ENCODE assay signal across 8 mouse cellular contexts in the genomic region with DNA sequence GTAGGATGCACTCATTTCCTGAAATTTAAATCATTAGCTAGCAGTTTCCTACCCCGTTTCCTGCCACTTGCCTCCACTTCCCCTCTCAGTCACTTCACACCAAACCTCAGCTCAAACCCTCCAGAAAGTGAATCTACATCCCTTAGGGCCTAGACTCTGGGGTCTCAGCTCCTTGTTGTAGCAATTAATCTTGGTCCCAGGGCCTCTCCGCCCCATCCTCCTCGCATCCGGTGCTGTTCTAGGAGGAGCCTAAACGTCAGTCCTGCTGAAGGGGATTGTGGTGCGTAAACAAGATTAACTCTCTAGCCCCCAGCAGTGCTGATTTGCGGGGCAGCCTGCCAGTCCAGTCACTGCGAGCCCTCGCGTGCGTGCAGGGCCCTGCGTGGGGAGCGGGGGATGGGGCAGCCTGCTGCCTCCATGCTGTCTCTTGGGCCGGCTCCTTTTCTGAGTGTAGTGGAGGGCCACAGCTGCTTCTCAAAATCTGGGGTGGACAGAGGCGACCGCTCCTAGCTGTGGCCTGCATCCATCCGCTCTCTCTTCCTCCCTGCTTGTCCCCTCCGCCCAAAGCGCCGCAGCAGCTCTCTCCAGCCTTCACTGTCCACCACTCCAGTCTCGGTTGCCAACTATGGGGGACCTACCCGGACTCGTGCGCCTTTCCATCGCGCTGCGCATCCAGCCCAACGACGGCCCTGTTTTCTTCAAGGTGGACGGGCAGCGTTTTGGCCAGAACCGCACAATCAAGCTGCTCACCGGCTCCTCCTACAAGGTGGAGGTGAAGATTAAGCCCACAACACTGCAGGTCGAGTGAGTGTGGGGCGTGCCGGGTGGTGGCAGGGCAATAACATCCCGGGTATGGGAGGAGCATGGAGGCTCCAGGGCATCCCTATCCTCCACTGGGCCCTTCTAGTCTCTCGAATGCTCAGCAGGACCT. TPM values are rescaled to one million over a fixed set of nuclear protein-coding genes. Genes with fewer than 3 reads are reported as not detected.
DNase-seq lines count a peak whose midpoint lies in the region; ATAC-seq and TF ChIP-seq lines count a peak whose summit lies in the region.

A gene (plus strand): TSS at position 42 of the 931 bp plus-strand sequence.
A gene (minus strand): TSS at position 837 of the 931 bp plus-strand sequence.

- H3K4me1 ChIP-seq in neural tube, embryonic 13.5 days (replicated peaks), result peaks cover 33% of the 10 kb centered on the region
- no peaks in the 10 kb centered on the region for H3K4me1 ChIP-seq in stomach, postnatal 0 days (replicated peaks; ENCODE audit: control insufficient read depth, insufficient read depth)

- no peaks in the 10 kb centered on the region for H3K9me3 ChIP-seq in neural tube, embryonic 13.5 days
- no peaks in the 10 kb centered on the region for H3K9me3 ChIP-seq in stomach, postnatal 0 days (ENCODE audit: control insufficient read depth, low read length)

- TF ChIP-seq EP300 in stomach, postnatal 0 days (optimal IDR thresholded peaks at IDR 0.05), result no peak

- peak within 1 kb of the TSS; percentile 71 for H3K4me2 ChIP-seq in neural tube, embryonic 13.5 days
- peak within 1 kb of the TSS; percentile 63 for H3K4me2 ChIP-seq in stomach, postnatal 0 days (replicated peaks; ENCODE audit: low read depth)

- no peaks in the 10 kb centered on the region for H3K27me3 ChIP-seq in neural tube, embryonic 13.5 days
- H3K27me3 ChIP-seq in stomach, postnatal 0 days (ENCODE audit: control insufficient read depth, insufficient read depth, low read length), result no peaks in the 10 kb centered on the region

- H3K9ac ChIP-seq in neural tube, embryonic 13.5 days, result peak within 1 kb of the TSS; percentile 93
- H3K9ac ChIP-seq in stomach, postnatal 0 days (ENCODE audit: low read length), result peak within 1 kb of the TSS; percentile 71

- H3K36me3 ChIP-seq in neural tube, embryonic 13.5 days, result peaks cover 3% of the 10 kb centered on the region; the same call in 1 of the 2 replicates
- H3K36me3 ChIP-seq in stomach, postnatal 0 days (ENCODE audit: control insufficient read depth, insufficient read depth, low read length), result no peaks in the 10 kb centered on the region

- peak within 1 kb of the TSS; percentile 96 for H3K27ac ChIP-seq in neural tube, embryonic 13.5 days (replicated peaks)
- H3K27ac ChIP-seq in stomach, postnatal 0 days (replicated peaks), result peak within 1 kb of the TSS; percentile 81

- no peak for TF ChIP-seq CTCF in stomach, postnatal 0 days (IDR thresholded peaks at IDR 0.05; ENCODE audit: low read depth)

- peak; percentile 10 for DNase-seq in ES-CJ7 (ENCODE audit: low read depth, low spot score)
- DNase-seq in cerebellum, adult 8-10 months, result peak; percentile 84
- peak; percentile 72 to 88 for DNase-seq in frontal cortex, adult 2 months (ENCODE audit: extremely low spot score in 1 of 2, low spot score in 1 of 2)
- DNase-seq in layer of hippocampus, adult 8-10 months (ENCODE audit: low spot score in 2 of 2), result peak; percentile 87 to 89
- peak; percentile 27 to 50 for DNase-seq in lung, adult 18-20 months
- DNase-seq in stomach, postnatal 0 days (ENCODE audit: low spot score), result peak; percentile 41

- under 1% methylated on average over 38 of the region's 38 CpGs for WGBS in neural tube, embryonic 13.5 days
- WGBS in stomach, postnatal 0 days, result 2% methylated on average over 37 of the region's 38 CpGs

- ATAC-seq in hematopoietic stem cell, adult 5-6 weeks (replicated peaks in 1 of 2; ENCODE audit: insufficient read depth in 1 of 2, low FRiP score in 2 of 2, low TSS enrichment in 1 of 2, low read depth in 1 of 2, poor library complexity in 2 of 2, severe bottlenecking in 2 of 2), result peak; percentile 89 to 93
- peak; percentile 99 for ATAC-seq in neural tube, embryonic 13.5 days (ENCODE audit: low read depth)
- ATAC-seq in stomach, postnatal 0 days (ENCODE audit: low FRiP score, low TSS enrichment), result peak; percentile 89; the same call in 1 of the 2 replicates

- H3K4me3 ChIP-seq in neural tube, embryonic 13.5 days, result peak within 1 kb of the TSS; percentile 72
- peak within 1 kb of the TSS; percentile 57 for H3K4me3 ChIP-seq in stomach, postnatal 0 days (ENCODE audit: low read depth, low read length)

RNA-seq across cellular contexts. Expression of the first gene that starts in this region (rescaled TPM):
- 125 and 128 TPM in 2 replicates for polyA plus RNA-seq in frontal cortex, adult 2 months (2012; rRNA removed)
- 17.6 and 23.3 TPM in 2 replicates for total RNA-seq in hematopoietic stem cell, adult 5-6 weeks (2017)
- total RNA-seq in layer of hippocampus, adult 8-10 months (2022), result 100 to 1,000 TPM; 106 to 112 (median 111) TPM
- polyA plus RNA-seq in neural tube, embryonic 13.5 days (2015; fragmentation: Nextera tagmentation; extraction: Ambion mirVana), result 92.2 and 101 TPM in 2 replicates
- 15.1 and 15.9 TPM in 2 replicates for polyA plus RNA-seq in stomach, postnatal 0 days (2015; fragmentation: Nextera tagmentation; extraction: Ambion mirVana)

RNA-seq across cellular contexts. Expression of the second gene that starts in this region (rescaled TPM):
- 7.4 and 8.5 TPM in 2 replicates for polyA plus RNA-seq in frontal cortex, adult 2 months (2012; rRNA removed)
- total RNA-seq in hematopoietic stem cell, adult 5-6 weeks (2017), result 166 and 168 TPM in 2 replicates
- total RNA-seq in layer of hippocampus, adult 8-10 months (2022), result 10 to 100 TPM in 2 of 4 experiments, 1 to 10 TPM in 2; 6.0 to 39.3 (median 21.0) TPM
- polyA plus RNA-seq in neural tube, embryonic 13.5 days (2015; fragmentation: Nextera tagmentation; extraction: Ambion mirVana), result 4.2 and 5.1 TPM in 2 replicates
- 0.93 and 0.98 TPM in 2 replicates for polyA plus RNA-seq in stomach, postnatal 0 days (2015; fragmentation: Nextera tagmentation; extraction: Ambion mirVana)

Comparison
In these comparisons a context has a peak if more than half of its experiments do, and no peak if none do; other contexts are left out.
1. Peak in every context shown above with its lines: DNase-seq, ATAC-seq, H3K4me3 ChIP-seq and H3K27ac ChIP-seq.
2. DNase-seq: peak in every context shown above with its lines; median percentile 88 in layer of hippocampus, adult 8-10 months; 84 in cerebellum, adult 8-10 months; 80 in frontal cortex, adult 2 months; 41 in stomach, postnatal 0 days; 38 in lung, adult 18-20 months; 10 in ES-CJ7.